In genomic region chr2:173164358-173164757, GRCm38 (mm10) we compare ENCODE assay signal across 11 mouse cellular contexts. TPM values are rescaled to one million over a fixed set of nuclear protein-coding genes. Genes with fewer than 3 reads are reported as not detected.
A peak's percentile ranks its signal among the peaks of the same experiment; 100 is the strongest.
DNase-seq lines count a peak whose midpoint lies in the region; TF ChIP-seq lines count a peak whose summit lies in the region.
"Had no signal": no experiment of that assay in that cellular context is flagged by ENCODE, and none has a peak within 500 bp of the region (broad histone marks: within the 10 kb centered on the region; RNA-seq: fewer than 3 reads in every experiment).

No protein-coding gene starts in this region.

- DNase-seq in cerebellum, adult 2 months: no peak
- DNase-seq in cerebellum, adult 9-11 months: no peak
- no peak for DNase-seq in left cerebral cortex, adult 2 months (ENCODE audit: extremely low spot score in 1 of 2, low spot score in 2 of 2)
- DNase-seq in left cerebral cortex, adult 8-10 months (ENCODE audit: low spot score in 2 of 2): no peak
- DNase-seq in CH12.LX (ENCODE audit: extremely low read depth): peak; percentile 42
- DNase-seq in kidney, postnatal 25 days: peak; percentile 78 to 87
- no peak for DNase-seq in layer of hippocampus, adult 9-11 months
- DNase-seq in right cerebral cortex, postnatal 14 days: no peak
- DNase-seq: liver, embryonic 13.5 days had no signal

- H3K4me2 ChIP-seq in CH12.LX (ENCODE audit: insufficient read depth, low read depth, poor library complexity, severe bottlenecking): no peak overlapping the region
- H3K4me2 ChIP-seq: liver, embryonic 13.5 days; neural tube, embryonic 15.5 days had no signal

- no peaks in the 10 kb centered on the region for H3K79me2 ChIP-seq in CH12.LX (replicated peaks; ENCODE audit: control insufficient read depth, extremely low read depth, insufficient read depth, poor library complexity, severe bottlenecking)

- H3K4me1 ChIP-seq in cerebellum, adult 2 months (ENCODE audit: control insufficient read depth, insufficient read depth, low read length): no peaks in the 10 kb centered on the region
- H3K4me1 ChIP-seq in CH12.LX (ENCODE audit: control insufficient read depth in 1 of 2, insufficient read depth in 2 of 2): peaks cover 0 to 21% of the 10 kb centered on the region in 2 experiments; a peak in 2 of 4 replicates
- H3K4me1 ChIP-seq: liver, embryonic 13.5 days had no signal

- no peak for TF ChIP-seq POLR2A in cerebellum, adult 2 months (IDR thresholded peaks at IDR 0.05; ENCODE audit: borderline replicate concordance, insufficient read depth, low read length)
- TF ChIP-seq POLR2A in CH12.LX (IDR thresholded peaks at IDR 0.05; ENCODE audit: low read depth, low read length): no peak

- no peak overlapping the region for H3K9ac ChIP-seq in CH12.LX (ENCODE audit: insufficient read depth, low read depth)
- H3K9ac ChIP-seq: liver, embryonic 13.5 days; neural tube, embryonic 15.5 days had no signal

- intact Hi-C loops in left cerebral cortex, adult 2 months (cut with DNase I): no loop called here

- TF ChIP-seq RAD21 in CH12.LX (IDR thresholded peaks at IDR 0.05; ENCODE audit: low read depth, low read length): peak; percentile 31

- H3K36me3 ChIP-seq in CH12.LX (replicated peaks in 1 of 2; ENCODE audit: control insufficient read depth in 1 of 2, insufficient read depth in 1 of 2, low read length in 1 of 2): no peaks in the 10 kb centered on the region
- H3K36me3 ChIP-seq: liver, embryonic 13.5 days; neural tube, embryonic 15.5 days had no signal

- dilution Hi-C loops in CH12.LX (cut with MboI; ENCODE audit: extremely low pct_ligation_motif_present, extremely low pct_unique_long_range_greater_than_20kb, low sequenced_read_pairs): no loop called here

- H3K27me3 ChIP-seq in cerebellum, adult 2 months (ENCODE audit: control insufficient read depth, insufficient read depth, low read length): no peaks in the 10 kb centered on the region
- H3K27me3 ChIP-seq in CH12.LX (replicated peaks): peaks cover 53% of the 10 kb centered on the region

- H3K27ac ChIP-seq in cerebellum, adult 2 months (ENCODE audit: insufficient read depth, low read length): no peak overlapping the region
- H3K27ac ChIP-seq in left cerebral cortex, adult 2 months: no peak overlapping the region
- no peak overlapping the region for H3K27ac ChIP-seq in CH12.LX (ENCODE audit: insufficient read depth, low read depth)
- H3K27ac ChIP-seq: liver, embryonic 13.5 days; neural tube, embryonic 15.5 days had no signal

- peak; percentile 43; the same call in 1 of the 2 replicates for TF ChIP-seq CTCF in cerebellum, adult 2 months (IDR thresholded peaks at IDR 0.05; ENCODE audit: borderline replicate concordance, insufficient read depth, low read depth, low read length)
- TF ChIP-seq CTCF in left cerebral cortex, adult 2 months (IDR thresholded peaks at IDR 0.05): peak; percentile 64
- peak; percentile 29 to 72; a peak in 3 of 4 replicates for TF ChIP-seq CTCF in CH12.LX (conservative IDR thresholded peaks at IDR 0.05 in 1 of 2, IDR thresholded peaks at IDR 0.05 in 1 of 2; ENCODE audit: low read depth in 2 of 2, low read length in 2 of 2)

- 61% methylated on average over 2 of the region's 2 CpGs for WGBS in cerebellum, adult 2 months

- in situ Hi-C loops in CH12.LX (cut with MboI; ENCODE audit: low pct_ligation_motif_present, low pct_unique_long_range_greater_than_20kb, low sequenced_read_pairs): loop anchor here (25.0 kb wide), 1 partner anchor 152 kb away; the partner anchor contains the start of genes Rae1 and Rbm38

- no peak for TF ChIP-seq EP300 in CH12.LX (IDR thresholded peaks at IDR 0.05; ENCODE audit: low read length)

- H3K4me3 ChIP-seq in cerebellum, adult 2 months (replicated peaks; ENCODE audit: insufficient read depth, low read depth, low read length): no peak overlapping the region
- no peak overlapping the region for H3K4me3 ChIP-seq in left cerebral cortex, adult 2 months
- H3K4me3 ChIP-seq in CH12.LX (replicated peaks in 1 of 3; ENCODE audit: low read depth in 2 of 3, low read length in 2 of 3, poor library complexity in 1 of 3): no peak overlapping the region
- H3K4me3 ChIP-seq: liver, embryonic 13.5 days; neural tube, embryonic 15.5 days had no signal

- no peaks in the 10 kb centered on the region for H3K9me3 ChIP-seq in CH12.LX (replicated peaks; ENCODE audit: low read length)
- H3K9me3 ChIP-seq: liver, embryonic 13.5 days; neural tube, embryonic 15.5 days had no signal

TF ChIP-seq in CH12.LX, 34 proteins besides CTCF, POLR2A, EP300 and RAD21:
- peak; percentile 72 for TF ChIP-seq SMC3 (IDR thresholded peaks at IDR 0.05; ENCODE audit: low read depth, low read length)
- TF ChIP-seq ELF1 (IDR thresholded peaks at IDR 0.05; ENCODE audit: low read depth, low read length): no peak

RNA-seq across cellular contexts. Expression of gene Pck1, which starts 11.5 kb away (rescaled TPM):
- not detected in 2 replicates for polyA plus RNA-seq in cerebellum, adult 2 months (2012; rRNA removed)
- under 1 TPM in 1 of 2 experiments, not detected in 1; 0.11 TPM for total RNA-seq in left cerebral cortex, adult 2 months (2021)
- under 1 TPM in 1 of 4 experiments, not detected in 3; 0.11 TPM for total RNA-seq in left cerebral cortex, adult 8-10 months (2022)
- total RNA-seq in CH12.LX (2012; rRNA removed) (0.13 TPM in 2 replicates), CH12.LX (2014; rRNA removed) (0.08 and 0.11 TPM in 2 replicates)
- polyA plus RNA-seq in CH12.LX (2012; ENCODE audit: insufficient read length, low read depth): 0.11 TPM in 1 of 2 replicates, not detected in the other
- polyA plus RNA-seq: neural tube, embryonic 15.5 days had no signal

RNA-seq across cellular contexts. Expression of gene Ctcfl, which starts 45.0 kb away (rescaled TPM):
- polyA plus RNA-seq in cerebellum, adult 2 months (2012; rRNA removed): not detected in 2 replicates
- under 1 TPM in 1 of 2 experiments, not detected in 1; 0.14 TPM for total RNA-seq in left cerebral cortex, adult 2 months (2021)
- total RNA-seq in left cerebral cortex, adult 8-10 months (2022): under 1 TPM in 1 of 4 experiments, not detected in 3; 0.21 TPM
- total RNA-seq in CH12.LX (2012; rRNA removed): not detected in 2 replicates
- not detected in 2 replicates for total RNA-seq in CH12.LX (2014; rRNA removed)
- 0.11 TPM in 1 of 2 replicates, not detected in the other for polyA plus RNA-seq in CH12.LX (2012; ENCODE audit: insufficient read length, low read depth)
- polyA plus RNA-seq: urinary bladder, adult 2 months had no signal

RNA-seq across cellular contexts. Expression of gene Zbp1, which starts 54.4 kb away (rescaled TPM):
- 0.25 and 0.74 TPM in 2 replicates for polyA plus RNA-seq in cerebellum, adult 2 months (2012; rRNA removed)
- total RNA-seq in left cerebral cortex, adult 2 months (2021): under 1 TPM in 1 of 2 experiments, not detected in 1; 0.36 TPM
- total RNA-seq in left cerebral cortex, adult 8-10 months (2022): 1 to 10 TPM in 2 of 4 experiments, not detected in 2; 1.4 to 1.7 TPM
- total RNA-seq in CH12.LX (2012; rRNA removed): 8.4 and 8.7 TPM in 2 replicates
- 7.3 and 9.8 TPM in 2 replicates for total RNA-seq in CH12.LX (2014; rRNA removed)
- 7.9 and 8.1 TPM in 2 replicates for polyA plus RNA-seq in CH12.LX (2012; ENCODE audit: insufficient read length, low read depth)

Comparison
In these comparisons a context has a peak if more than half of its experiments do, and no peak if none do; other contexts are left out.
1. DNase-seq: peak in CH12.LX (single experiment) and kidney, postnatal 25 days (2 of 2); none in cerebellum, adult 2 months (0 of 2), cerebellum, adult 9-11 months (single experiment), left cerebral cortex, adult 2 months (0 of 2), left cerebral cortex, adult 8-10 months (0 of 2), layer of hippocampus, adult 9-11 months (single experiment) and right cerebral cortex, postnatal 14 days (single experiment).
2. Peak in every context shown above with its lines, with median percentiles within 50 percentile points of each other: CTCF ChIP-seq.